Mouse (Mus musculus): ENCODE results near the gene Sbno2.

The Sbno2 gene

GRCm38 (mm10) chr10:80118552-80118951 lies 13.2 kb upstream of the Sbno2 start:
- DNase-seq: no peak

GRCm38 (mm10) chr10:80117736-80118135 lies 12.4 kb upstream of the Sbno2 start:
- no peak for DNase-seq

GRCm38 (mm10) chr10:80116927-80117691 lies 11.7 kb upstream of the Sbno2 start:
- DNase-seq: peak; percentile 68

DNA sequence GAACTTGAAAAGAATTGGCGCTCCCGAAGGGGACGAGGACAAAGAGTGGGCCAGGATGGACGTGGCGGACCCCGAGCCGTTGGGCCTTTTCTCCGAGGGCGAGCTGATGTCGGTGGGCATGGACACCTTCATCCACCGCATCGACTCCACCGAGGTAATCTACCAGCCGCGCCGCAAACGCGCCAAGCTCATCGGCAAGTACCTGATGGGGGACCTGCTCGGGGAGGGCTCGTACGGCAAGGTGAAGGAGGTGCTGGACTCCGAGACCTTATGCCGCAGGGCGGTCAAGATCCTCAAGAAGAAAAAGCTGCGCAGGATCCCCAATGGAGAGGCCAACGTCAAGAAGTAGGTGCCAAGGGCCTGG lies 11.2 kb upstream of the Sbno2 start:
- peak; percentile 32 for DNase-seq

GRCm38 (mm10) chr10:80115944-80116335 lies 10.6 kb upstream of the Sbno2 start:
- no peak for DNase-seq

- peak; percentile 100 for DNase-seq
These were observed 10.0 kb upstream of the Sbno2 start, which contains the start of gene Stk11 for GRCm38 (mm10) chr10:80115290-80115943. TSS of gene Stk11 (plus strand) at chr10:80115803.

- peak; percentile 96 for DNase-seq
These were observed 9.2 kb upstream of the Sbno2 start for GRCm38 (mm10) chr10:80114341-80115284.

DNA sequence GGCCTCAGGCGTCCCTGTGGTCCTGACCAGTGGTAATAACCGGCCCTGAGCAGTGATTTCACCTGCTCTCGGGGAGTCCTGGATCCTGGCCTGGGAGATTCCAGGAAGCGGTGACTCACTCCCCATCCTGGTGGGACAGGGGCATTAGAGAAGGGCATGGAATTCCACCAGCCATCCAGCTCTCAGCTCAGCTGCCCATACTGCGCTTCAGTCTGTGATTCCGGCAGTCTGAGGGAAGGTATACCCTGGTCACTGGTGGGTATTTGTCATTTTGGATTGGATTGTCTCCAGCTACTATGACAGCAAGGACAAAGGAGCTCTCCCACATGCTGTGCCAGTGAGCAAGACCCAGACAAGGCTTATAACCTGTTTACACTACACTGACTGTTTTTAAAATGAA lies 2.3 kb upstream of the Sbno2 start:
- no peak for DNase-seq

GRCm38 (mm10) chr10:80105926-80106325 lies 555 bp upstream of the Sbno2 start:
- DNase-seq: no peak

DNA sequence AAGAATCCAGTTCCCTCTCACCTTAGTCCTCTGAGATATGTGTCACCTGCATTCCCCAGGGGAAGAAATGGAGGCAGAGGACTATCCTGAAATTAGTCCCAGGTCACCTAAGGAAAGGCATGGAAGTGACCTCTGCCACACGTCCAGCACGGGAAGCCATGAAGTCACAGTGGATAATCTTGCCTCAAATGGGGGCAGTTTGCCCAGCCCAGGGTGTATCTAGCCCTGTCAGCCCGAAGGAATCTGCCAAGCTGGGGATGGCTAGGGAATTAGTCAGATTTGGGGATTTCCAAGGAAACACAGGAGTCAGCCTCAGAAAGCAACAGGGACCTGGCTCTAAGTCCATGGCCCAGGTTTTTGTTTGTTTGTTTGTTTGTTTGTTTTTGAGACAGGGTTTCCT lies 1.2 kb downstream of the Sbno2 start:
- DNase-seq: no peak

- no peak for DNase-seq
These were observed 2.3 kb downstream of the Sbno2 start for GRCm38 (mm10) chr10:80103032-80103431.

GRCm38 (mm10) chr10:80102216-80102915 lies 3.0 kb downstream of the Sbno2 start:
- DNase-seq: peak; percentile 93

GRCm38 (mm10) chr10:80100982-80101381 lies 4.4 kb downstream of the Sbno2 start:
- peak; percentile 62 for DNase-seq

GRCm38 (mm10) chr10:80098630-80099029 lies 6.7 kb downstream of the Sbno2 start:
- DNase-seq: no peak

GRCm38 (mm10) chr10:80097275-80097674 lies 8.1 kb downstream of the Sbno2 start:
- no peak for DNase-seq

GRCm38 (mm10) chr10:80095547-80095946 lies 9.8 kb downstream of the Sbno2 start:
- peak; percentile 60 for DNase-seq

- DNase-seq: no peak
These were observed 10.7 kb downstream of the Sbno2 start for GRCm38 (mm10) chr10:80094684-80095083.

DNA sequence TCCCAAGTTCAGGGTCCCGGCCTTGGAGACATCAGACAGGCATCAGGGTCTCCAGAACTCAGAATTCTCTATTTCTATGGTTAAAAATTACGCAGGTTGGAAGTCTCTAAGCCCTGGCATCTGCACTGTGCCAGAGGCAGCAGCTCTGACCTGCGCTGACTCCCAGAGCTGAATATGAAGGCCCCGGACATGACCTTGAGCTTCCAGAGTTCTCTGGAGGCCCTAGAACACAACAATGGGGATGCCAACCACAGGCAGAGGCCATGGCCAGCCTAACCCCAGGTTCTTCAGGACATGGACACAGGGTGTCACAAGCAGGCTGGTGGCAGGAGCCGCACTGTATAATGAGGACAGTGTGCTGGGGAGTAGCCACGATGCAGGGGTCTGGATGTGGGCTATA lies 11.3 kb downstream of the Sbno2 start:
- no peak for DNase-seq

DNA sequence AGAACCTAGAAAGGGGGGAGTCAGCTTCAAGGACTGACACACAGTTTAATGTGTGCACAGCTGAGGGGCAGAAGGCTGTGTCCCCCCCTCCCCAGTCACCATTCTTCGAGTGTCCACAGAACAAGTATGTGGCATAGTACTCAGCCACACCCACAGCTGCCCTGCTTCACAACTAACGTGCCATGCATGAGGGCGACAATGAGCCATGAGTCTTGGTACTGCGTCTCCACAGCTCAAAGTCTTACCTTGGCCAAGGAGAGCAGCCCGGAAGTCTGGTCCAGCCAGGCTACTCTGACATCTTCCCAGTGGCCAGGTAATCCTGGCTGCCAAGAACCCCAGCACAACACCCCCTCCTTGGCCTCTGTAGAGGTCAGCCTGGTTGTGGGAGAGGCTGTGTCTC lies 12.7 kb downstream of the Sbno2 start:
- no peak for DNase-seq

DNA sequence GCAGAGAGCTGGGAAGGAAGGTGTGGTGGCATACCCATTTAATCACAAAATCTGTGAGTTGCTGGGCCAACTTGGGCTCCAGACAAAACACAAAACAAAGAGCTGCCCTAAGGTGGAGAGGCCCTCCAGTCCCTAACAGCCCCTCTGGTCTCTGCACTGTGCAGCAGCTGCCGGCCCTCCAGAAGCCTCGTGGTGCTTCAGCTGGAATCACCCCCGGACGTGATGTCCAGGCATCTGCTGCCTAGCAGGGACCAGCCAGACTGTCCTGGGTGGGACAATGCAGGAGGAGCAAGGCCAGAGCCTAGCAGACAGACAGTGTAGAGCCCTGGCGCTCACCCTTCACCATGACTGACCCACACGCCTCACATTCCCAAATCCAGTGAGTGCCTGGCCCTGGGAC lies 13.8 kb downstream of the Sbno2 start:
- DNase-seq: no peak

DNA sequence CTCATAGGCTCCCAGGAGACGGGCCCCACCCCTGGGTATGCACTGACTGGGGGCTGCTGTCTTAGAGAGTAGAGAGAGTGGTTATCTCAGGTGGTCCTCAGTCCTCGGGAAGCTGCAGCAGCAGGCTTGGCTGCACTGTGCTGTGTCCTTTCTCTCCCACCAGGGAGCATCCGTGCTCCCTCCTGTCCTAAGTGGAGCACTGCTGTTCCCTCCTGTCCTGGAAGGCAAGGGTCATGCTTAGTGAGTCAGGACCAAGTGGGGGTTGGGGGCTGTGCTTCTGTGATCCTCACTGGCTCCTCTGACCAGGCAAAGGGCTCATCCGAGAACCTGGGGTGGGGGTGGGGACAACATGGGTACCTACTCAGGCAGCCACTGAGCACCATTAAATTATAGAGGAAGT lies 16.2 kb downstream of the Sbno2 start:
- DNase-seq: no peak

- DNase-seq: no peak
These were observed 17.9 kb downstream of the Sbno2 start for GRCm38 (mm10) chr10:80087483-80087882.

DNA sequence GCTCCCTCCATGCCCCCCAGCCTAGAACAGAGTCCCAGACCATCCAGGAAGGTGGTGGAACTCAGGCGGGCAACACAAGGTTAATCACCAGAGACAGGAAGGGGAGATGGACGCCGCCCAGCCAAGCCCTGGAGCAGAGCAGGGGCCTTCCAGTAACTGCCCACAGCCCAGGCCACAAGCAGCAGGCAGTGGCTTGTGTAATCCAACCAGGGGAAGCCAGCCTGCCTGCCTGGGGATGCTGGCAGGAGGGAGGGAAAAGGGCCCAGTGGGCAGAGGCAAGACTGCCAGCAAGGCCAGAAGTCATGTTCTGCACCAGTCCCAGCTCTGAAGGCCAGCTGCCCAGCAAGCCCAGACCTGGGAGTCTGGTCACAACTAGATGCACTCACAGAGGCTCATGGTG lies 18.5 kb downstream of the Sbno2 start:
- DNase-seq: peak; percentile 64
